Mouse (Mus musculus): ENCODE measurements around the gene Gpr142. TPM values are rescaled to one million over a fixed set of nuclear protein-coding genes. Genes with fewer than 3 reads are reported as not detected.

The Gpr142 gene
- polyA plus RNA-seq, 1 experiment from 2014 or later, result not detected

DNA sequence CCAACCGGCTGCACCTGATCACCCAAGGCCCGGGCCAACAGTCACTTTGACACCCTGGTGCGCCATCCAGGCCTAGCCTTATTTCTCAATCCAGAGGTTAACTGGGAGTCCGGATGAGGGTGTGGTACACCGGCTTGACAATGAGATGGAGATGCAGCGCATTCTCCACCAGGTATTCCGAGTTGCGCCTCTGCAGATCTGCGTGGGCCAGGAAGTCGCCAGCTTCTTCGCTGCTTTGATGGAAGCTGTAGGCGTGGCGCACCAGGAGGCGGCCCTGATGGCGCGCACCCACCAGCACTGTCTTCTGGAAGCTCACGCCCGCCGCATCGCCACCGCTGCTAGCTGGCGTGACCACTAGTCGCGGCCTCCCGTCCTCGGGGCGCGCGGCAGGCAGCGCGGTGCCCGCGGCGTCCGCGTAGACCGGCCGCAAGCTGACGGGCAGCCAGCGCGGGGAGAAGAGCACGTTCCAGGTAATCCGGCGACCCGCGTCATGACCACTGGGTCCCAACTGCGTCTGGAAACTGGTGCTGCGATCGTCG is 7.3 kb upstream of the Gpr142 start:
- no peak for ATAC-seq
- WGBS, result 1% methylated on average over 50 of the region's 50 CpGs
- H3K9ac ChIP-seq (ENCODE audit: low read depth, low read length), result no peak overlapping the region

DNA sequence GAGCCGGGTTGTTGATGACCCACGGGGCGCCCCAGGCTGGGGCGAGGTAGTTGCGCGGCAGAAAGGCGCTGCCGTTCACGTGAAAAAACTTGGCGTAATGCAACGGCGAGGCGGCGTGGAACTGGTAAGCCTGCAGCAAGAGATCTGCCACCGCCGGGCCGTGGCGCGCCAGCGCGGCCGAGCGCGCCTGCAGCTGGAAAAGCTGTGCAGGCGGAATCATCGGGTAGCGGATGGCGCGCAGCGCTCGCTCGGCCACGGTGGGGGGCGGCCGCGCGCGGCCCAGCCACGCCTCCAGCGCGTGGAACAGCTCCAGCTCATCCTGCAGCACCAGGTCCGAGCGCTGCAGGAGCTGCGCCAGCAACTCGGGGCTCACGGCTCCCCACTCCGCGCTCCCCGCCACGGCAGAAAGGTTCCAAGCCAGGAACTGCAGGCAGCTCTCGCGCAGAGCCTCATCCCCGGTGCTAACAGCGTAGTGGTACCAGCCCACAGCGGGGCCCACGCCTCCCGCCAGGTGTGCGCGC is 6.8 kb upstream of the Gpr142 start:
- H3K9me3 ChIP-seq (ENCODE audit: control insufficient read depth), result no peaks in the 10 kb centered on the region
- peak overlapping the region; percentile 33 for H3K4me3 ChIP-seq (ENCODE audit: low read depth, low read length)
- no peaks in the 10 kb centered on the region for H3K36me3 ChIP-seq (ENCODE audit: control insufficient read depth, insufficient read depth)
- H3K27ac ChIP-seq (ENCODE audit: low read depth, low read length), result no peak overlapping the region
- WGBS, result under 1% methylated on average over 56 of the region's 59 CpGs
- peak overlapping the region; percentile 60 for H3K4me2 ChIP-seq (replicated peaks; ENCODE audit: low read depth)
- H3K9ac ChIP-seq (ENCODE audit: low read depth, low read length), result no peak overlapping the region
- ATAC-seq, result no peak
- no peaks in the 10 kb centered on the region for H3K4me1 ChIP-seq (replicated peaks; ENCODE audit: control insufficient read depth, insufficient read depth, low read length)
- peaks cover 64% of the 10 kb centered on the region for H3K27me3 ChIP-seq (replicated peaks; ENCODE audit: control insufficient read depth, insufficient read depth, low read length)
- TF ChIP-seq CTCF (IDR thresholded peaks at IDR 0.05; ENCODE audit: low read depth), result no peak

More for the DNA sequence above, 7.3 kb upstream of the Gpr142 start:
- Histone ChIP-seq H3K4me3 (ENCODE audit: low read depth, low read length) (peak overlapping the region; percentile 33), H3K4me2 (replicated peaks; ENCODE audit: low read depth) (peak overlapping the region; percentile 60), H3K36me3 (ENCODE audit: control insufficient read depth, insufficient read depth) (no peaks in the 10 kb centered on the region), H3K27ac (ENCODE audit: low read depth, low read length) (no peak overlapping the region), H3K27me3 (replicated peaks; ENCODE audit: control insufficient read depth, insufficient read depth, low read length) (peaks cover 69% of the 10 kb centered on the region), H3K9me3 (ENCODE audit: control insufficient read depth) (no peaks in the 10 kb centered on the region), H3K4me1 (replicated peaks; ENCODE audit: control insufficient read depth, insufficient read depth, low read length) (no peaks in the 10 kb centered on the region)
- no peak for TF ChIP-seq CTCF (IDR thresholded peaks at IDR 0.05; ENCODE audit: low read depth)

DNA sequence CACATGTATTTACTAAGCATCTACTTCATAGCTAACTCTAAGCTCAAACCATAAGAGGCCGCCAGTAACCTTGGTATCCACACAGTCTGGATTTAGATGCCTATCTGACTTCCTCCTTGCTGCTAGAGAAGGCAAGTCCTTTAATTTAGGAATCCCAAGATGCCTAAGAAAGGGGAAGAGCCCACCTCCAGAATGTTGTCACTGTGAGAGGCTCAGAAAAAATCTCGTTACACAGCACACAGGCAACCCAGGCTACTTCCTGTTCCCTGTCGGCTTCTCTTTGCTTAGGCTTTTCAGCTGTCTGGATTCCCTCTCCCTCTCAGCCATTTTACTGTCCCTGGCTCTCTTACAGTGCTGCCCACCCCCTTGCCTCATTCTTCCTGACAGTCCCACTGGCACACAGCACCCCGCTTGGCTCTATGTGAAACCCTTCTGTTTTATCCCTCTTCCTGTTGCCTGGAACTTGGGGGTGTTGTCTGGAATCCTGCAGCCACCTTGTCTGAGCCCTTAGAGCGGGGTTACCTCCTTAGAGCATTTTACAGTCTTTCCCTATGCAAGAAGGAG is 5.7 kb upstream of the Gpr142 start:
- no peak overlapping the region for H3K4me3 ChIP-seq (ENCODE audit: low read depth, low read length)
- H3K27me3 ChIP-seq (replicated peaks; ENCODE audit: control insufficient read depth, insufficient read depth, low read length), result peaks cover 55% of the 10 kb centered on the region
- H3K9ac ChIP-seq (ENCODE audit: low read depth, low read length), result no peak overlapping the region
- no peak for TF ChIP-seq CTCF (IDR thresholded peaks at IDR 0.05; ENCODE audit: low read depth)
- 47% methylated on average over 5 of the region's 5 CpGs for WGBS
- H3K27ac ChIP-seq (ENCODE audit: low read depth, low read length), result no peak overlapping the region
- no peak for ATAC-seq
- no peak overlapping the region for H3K4me2 ChIP-seq (replicated peaks; ENCODE audit: low read depth)
- no peaks in the 10 kb centered on the region for H3K9me3 ChIP-seq (ENCODE audit: control insufficient read depth)
- H3K36me3 ChIP-seq (ENCODE audit: control insufficient read depth, insufficient read depth), result no peaks in the 10 kb centered on the region
- H3K4me1 ChIP-seq (replicated peaks; ENCODE audit: control insufficient read depth, insufficient read depth, low read length), result no peaks in the 10 kb centered on the region

DNA sequence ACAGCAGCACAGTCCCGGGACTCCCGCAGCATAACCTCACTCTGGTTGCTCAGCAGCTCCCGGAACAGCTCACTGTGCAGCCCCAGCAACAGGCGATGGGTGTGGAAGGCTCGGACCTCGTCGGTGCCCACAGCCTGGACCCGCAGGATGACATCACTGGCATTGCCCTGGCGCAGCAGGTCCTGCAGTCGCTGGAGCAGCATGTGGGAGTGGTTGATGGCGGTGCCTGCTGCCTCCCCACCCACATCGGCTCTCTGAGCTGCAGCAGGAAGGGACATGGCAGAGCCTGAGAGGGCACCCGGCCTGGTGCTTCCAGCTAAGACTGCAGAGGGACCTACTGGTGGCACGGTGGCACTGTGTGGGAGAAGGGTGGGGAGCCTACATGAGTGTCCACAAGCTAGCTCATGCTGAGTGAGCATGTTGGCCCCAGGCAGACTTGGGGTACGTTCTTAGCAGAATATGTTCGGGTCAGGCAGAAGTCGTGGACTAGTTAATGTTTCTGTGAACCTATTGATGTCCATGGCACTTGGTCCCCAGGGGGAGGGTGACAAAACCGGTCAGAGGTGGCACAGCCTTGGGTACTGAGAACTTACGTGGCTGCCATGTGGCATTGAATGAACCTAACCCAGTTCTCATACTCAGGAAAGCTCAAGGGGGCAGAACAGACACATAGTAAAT is 4.7 kb upstream of the Gpr142 start:
- Histone ChIP-seq H3K4me1 (replicated peaks; ENCODE audit: control insufficient read depth, insufficient read depth, low read length) (no peaks in the 10 kb centered on the region), H3K27ac (ENCODE audit: low read depth, low read length) (no peak overlapping the region), H3K9me3 (ENCODE audit: control insufficient read depth) (no peaks in the 10 kb centered on the region), H3K27me3 (replicated peaks; ENCODE audit: control insufficient read depth, insufficient read depth, low read length) (peaks cover 55% of the 10 kb centered on the region), H3K4me2 (replicated peaks; ENCODE audit: low read depth) (no peak overlapping the region), H3K36me3 (ENCODE audit: control insufficient read depth, insufficient read depth) (no peaks in the 10 kb centered on the region), H3K9ac (ENCODE audit: low read depth, low read length) (no peak overlapping the region), H3K4me3 (ENCODE audit: low read depth, low read length) (no peak overlapping the region)
- no peak for ATAC-seq
- WGBS, result 71% methylated on average over 19 of the region's 19 CpGs
- TF ChIP-seq CTCF (IDR thresholded peaks at IDR 0.05; ENCODE audit: low read depth), result no peak

DNA sequence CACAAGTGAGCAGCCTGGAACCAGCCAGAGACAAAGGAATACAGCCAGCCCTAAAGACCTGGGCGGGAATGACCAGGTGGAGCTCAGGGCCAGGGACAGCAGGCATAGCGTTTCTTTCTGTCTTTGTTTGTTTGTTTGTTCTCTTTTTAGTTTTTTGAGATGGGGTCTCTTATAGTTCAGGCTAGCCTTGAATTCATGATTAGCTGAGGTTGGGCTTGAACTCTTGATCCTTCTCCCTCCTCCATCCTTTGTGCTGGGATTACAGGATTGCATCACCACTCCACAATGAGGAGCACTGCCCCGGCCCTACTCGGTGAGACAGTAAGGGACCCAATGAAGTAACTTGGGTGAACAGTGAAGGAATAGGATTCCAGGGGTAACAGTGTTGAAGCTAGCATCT is 4.0 kb upstream of the Gpr142 start:
- no peaks in the 10 kb centered on the region for H3K9me3 ChIP-seq (ENCODE audit: control insufficient read depth)
- H3K27me3 ChIP-seq (replicated peaks; ENCODE audit: control insufficient read depth, insufficient read depth, low read length), result peaks cover 49% of the 10 kb centered on the region
- no peak overlapping the region for H3K4me3 ChIP-seq (ENCODE audit: low read depth, low read length)
- no peak overlapping the region for H3K9ac ChIP-seq (ENCODE audit: low read depth, low read length)
- no peak overlapping the region for H3K27ac ChIP-seq (ENCODE audit: low read depth, low read length)
- no peaks in the 10 kb centered on the region for H3K36me3 ChIP-seq (ENCODE audit: control insufficient read depth, insufficient read depth)
- 59% methylated on average over 4 of the region's 4 CpGs for WGBS
- no peak for ATAC-seq
- no peaks in the 10 kb centered on the region for H3K4me1 ChIP-seq (replicated peaks; ENCODE audit: control insufficient read depth, insufficient read depth, low read length)
- TF ChIP-seq CTCF (IDR thresholded peaks at IDR 0.05; ENCODE audit: low read depth), result no peak
- H3K4me2 ChIP-seq (replicated peaks; ENCODE audit: low read depth), result no peak overlapping the region

DNA sequence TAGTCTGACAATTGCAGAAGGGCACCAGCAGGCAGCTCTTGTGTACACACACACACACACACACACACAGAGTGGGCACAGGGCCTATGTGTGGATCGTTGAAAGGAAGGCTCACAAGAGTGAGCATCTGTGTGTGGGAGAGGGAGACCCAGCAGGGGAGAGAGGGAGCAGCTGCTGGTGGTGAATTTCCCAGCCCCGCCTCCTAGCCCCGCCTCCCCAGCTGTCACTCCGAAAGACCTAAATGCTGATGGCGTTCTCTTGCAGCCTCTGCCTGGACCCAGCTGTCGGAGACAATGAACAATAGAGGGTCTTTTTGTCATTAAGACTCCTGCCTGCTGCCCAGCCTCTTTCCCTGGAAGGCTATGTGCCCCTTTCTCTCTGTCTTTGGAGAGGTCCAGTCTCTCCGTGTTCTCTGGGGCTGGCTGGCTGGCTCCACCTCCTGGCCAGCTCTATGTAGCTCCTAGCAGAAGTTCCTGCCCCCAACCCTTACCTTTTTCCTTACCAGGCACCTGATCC is 3.4 kb upstream of the Gpr142 start:
- no peaks in the 10 kb centered on the region for H3K4me1 ChIP-seq (replicated peaks; ENCODE audit: control insufficient read depth, insufficient read depth, low read length)
- H3K27ac ChIP-seq (ENCODE audit: low read depth, low read length), result no peak overlapping the region
- under 1% methylated on average over 7 of the region's 7 CpGs for WGBS
- H3K36me3 ChIP-seq (ENCODE audit: control insufficient read depth, insufficient read depth), result no peaks in the 10 kb centered on the region
- H3K9me3 ChIP-seq (ENCODE audit: control insufficient read depth), result no peaks in the 10 kb centered on the region
- peak; percentile 61 for TF ChIP-seq CTCF (IDR thresholded peaks at IDR 0.05; ENCODE audit: low read depth)
- peaks cover 43% of the 10 kb centered on the region for H3K27me3 ChIP-seq (replicated peaks; ENCODE audit: control insufficient read depth, insufficient read depth, low read length)
- H3K4me2 ChIP-seq (replicated peaks; ENCODE audit: low read depth), result peak overlapping the region; percentile 63
- 0 out of 2 replicates have a peak, but pooled peaks have one; percentile 33 for ATAC-seq
- peak overlapping the region; percentile 24 for H3K4me3 ChIP-seq (ENCODE audit: low read depth, low read length)
- H3K9ac ChIP-seq (ENCODE audit: low read depth, low read length), result no peak overlapping the region

Data from intestine, postnatal 0 days (tissue).